Mouse (Mus musculus) gastrocnemius, postnatal 14 days (tissue): ENCODE measurements around the gene Epm2aip1. TPM values are rescaled to one million over a fixed set of nuclear protein-coding genes. Genes with fewer than 3 reads are reported as not detected.

Experiments used
- DNase-seq: peaks from one replicate; pipeline ENCODE4 v3.0.0; 2021; ENCODE audit warnings: mixed read lengths
- intact Hi-C: fragments of 180-260 bp; cut with DNase I; formaldehyde crosslinking; loops from one replicate; pipeline ENCODE4 v1.15.1; 2025; ENCODE audit warnings: low total_unique reads
- total RNA-seq, 2 experiments: library from RNA; stranded (reverse); gene quantifications; 2 replicates each; pipeline ENCODE4 v1.2.3; 2021

Epm2aip1 gene
- total RNA-seq, 2 experiments from 2014 or later: 22.6 to 25.2 TPM

- intact Hi-C loops: no loop called here
- DNase-seq: no peak
These were observed 13.3 kb downstream of the Epm2aip1 start for GRCm38 (mm10) chr9:111285061-111285460.

GRCm38 (mm10) chr9:111285676-111286075 lies 13.9 kb downstream of the Epm2aip1 start:
- no peak for DNase-seq
- intact Hi-C loops: no loop called here

GRCm38 (mm10) chr9:111286468-111286867 lies 14.7 kb downstream of the Epm2aip1 start:
- DNase-seq: no peak
- intact Hi-C loops: no loop called here

- intact Hi-C loops: no loop called here
- DNase-seq: no peak
These were observed 16.2 kb downstream of the Epm2aip1 start for GRCm38 (mm10) chr9:111287956-111288355.

- intact Hi-C loops: no loop called here
- DNase-seq: peak; percentile 10
These were observed 17.6 kb downstream of the Epm2aip1 start for GRCm38 (mm10) chr9:111289294-111289831.

- intact Hi-C loops: no loop called here
- DNase-seq: peak; percentile 78
These were observed 18.2 kb downstream of the Epm2aip1 start for GRCm38 (mm10) chr9:111289832-111290339.

- no peak for DNase-seq
- intact Hi-C loops: no loop called here
These were observed 18.9 kb downstream of the Epm2aip1 start for GRCm38 (mm10) chr9:111290539-111291100.

GRCm38 (mm10) chr9:111293234-111293633 lies 21.5 kb downstream of the Epm2aip1 start:
- intact Hi-C loops: no loop called here
- DNase-seq: no peak

GRCm38 (mm10) chr9:111294911-111295310 lies 23.2 kb downstream of the Epm2aip1 start:
- DNase-seq: no peak
- intact Hi-C loops: no loop called here

GRCm38 (mm10) chr9:111295323-111295722 lies 23.6 kb downstream of the Epm2aip1 start:
- intact Hi-C loops: no loop called here
- no peak for DNase-seq

GRCm38 (mm10) chr9:111296433-111296832 lies 24.7 kb downstream of the Epm2aip1 start:
- intact Hi-C loops: no loop called here
- DNase-seq: no peak

GRCm38 (mm10) chr9:111298606-111299005 lies 26.9 kb downstream of the Epm2aip1 start:
- DNase-seq: no peak
- intact Hi-C loops: no loop called here

- intact Hi-C loops: no loop called here
- no peak for DNase-seq
These were observed 30.6 kb downstream of the Epm2aip1 start for GRCm38 (mm10) chr9:111302196-111302831.

GRCm38 (mm10) chr9:111304036-111304435 lies 32.3 kb downstream of the Epm2aip1 start:
- no peak for DNase-seq
- intact Hi-C loops: no loop called here

GRCm38 (mm10) chr9:111306142-111306541 lies 34.4 kb downstream of the Epm2aip1 start:
- intact Hi-C loops: no loop called here
- no peak for DNase-seq

GRCm38 (mm10) chr9:111311031-111311842 lies 39.5 kb downstream of the Epm2aip1 start, which contains the start of gene Trank1:
Gene Trank1 (plus strand): TSS chr9:111311739.
- DNase-seq: no peak
- intact Hi-C loops: no loop called here

- intact Hi-C loops: no loop called here
- no peak for DNase-seq
These were observed 40.2 kb downstream of the Epm2aip1 start for GRCm38 (mm10) chr9:111311843-111312441.

GRCm38 (mm10) chr9:111312442-111313141 lies 40.9 kb downstream of the Epm2aip1 start:
- intact Hi-C loops: no loop called here
- DNase-seq: no peak

GRCm38 (mm10) chr9:111313299-111313698 lies 41.6 kb downstream of the Epm2aip1 start:
- intact Hi-C loops: no loop called here
- no peak for DNase-seq
